Mouse (Mus musculus): ENCODE measurements around the gene Klhl36. TPM values are rescaled to one million over a fixed set of nuclear protein-coding genes. Genes with fewer than 3 reads are reported as not detected.

The Klhl36 gene
- total RNA-seq (2014; fragmentation: Nextera tagmentation) = 2.5 and 5.3 TPM in 2 replicates
- total RNA-seq (2017) = 3.5 and 6.7 TPM in 2 replicates

- ATAC-seq (replicated peaks; ENCODE audit: poor library complexity, severe bottlenecking) = peak; percentile 92
These were observed at the start of gene Klhl36 for GRCm38 (mm10) chr8:119861706-119862389. Klhl36 (plus strand) TSS chr8:119862266.

GRCm38 (mm10) chr8:119812650-119813431 lies 49.2 kb upstream of the Klhl36 start:
- peak; percentile 83 for ATAC-seq (replicated peaks; ENCODE audit: poor library complexity, severe bottlenecking)

- no peak for ATAC-seq (replicated peaks; ENCODE audit: poor library complexity, severe bottlenecking)
These were observed 45.8 kb upstream of the Klhl36 start for GRCm38 (mm10) chr8:119816219-119816618.

GRCm38 (mm10) chr8:119817446-119817845 lies 44.6 kb upstream of the Klhl36 start:
- ATAC-seq (replicated peaks; ENCODE audit: poor library complexity, severe bottlenecking) = no peak

GRCm38 (mm10) chr8:119819316-119819715 lies 42.8 kb upstream of the Klhl36 start:
- ATAC-seq (replicated peaks; ENCODE audit: poor library complexity, severe bottlenecking) = no peak

GRCm38 (mm10) chr8:119819976-119820375 lies 42.1 kb upstream of the Klhl36 start:
- no peak for ATAC-seq (replicated peaks; ENCODE audit: poor library complexity, severe bottlenecking)

- no peak for ATAC-seq (replicated peaks; ENCODE audit: poor library complexity, severe bottlenecking)
These were observed 40.4 kb upstream of the Klhl36 start for GRCm38 (mm10) chr8:119821691-119822090.

- no peak for ATAC-seq (replicated peaks; ENCODE audit: poor library complexity, severe bottlenecking)
These were observed 38.8 kb upstream of the Klhl36 start for GRCm38 (mm10) chr8:119823278-119823677.

GRCm38 (mm10) chr8:119824100-119824499 lies 38.0 kb upstream of the Klhl36 start:
- ATAC-seq (replicated peaks; ENCODE audit: poor library complexity, severe bottlenecking) = 0 out of 2 replicates have a peak, but pooled peaks have one; percentile 7

- no peak for ATAC-seq (replicated peaks; ENCODE audit: poor library complexity, severe bottlenecking)
These were observed 37.2 kb upstream of the Klhl36 start for GRCm38 (mm10) chr8:119824809-119825273.

- peak; percentile 60 for ATAC-seq (replicated peaks; ENCODE audit: poor library complexity, severe bottlenecking)
These were observed 35.9 kb upstream of the Klhl36 start for GRCm38 (mm10) chr8:119825950-119826730.

GRCm38 (mm10) chr8:119826982-119827381 lies 35.1 kb upstream of the Klhl36 start:
- ATAC-seq (replicated peaks; ENCODE audit: poor library complexity, severe bottlenecking) = peak; percentile 23

- peak; percentile 20 for ATAC-seq (replicated peaks; ENCODE audit: poor library complexity, severe bottlenecking)
These were observed 34.3 kb upstream of the Klhl36 start for GRCm38 (mm10) chr8:119827721-119828153.

GRCm38 (mm10) chr8:119829015-119829414 lies 33.1 kb upstream of the Klhl36 start:
- ATAC-seq (replicated peaks; ENCODE audit: poor library complexity, severe bottlenecking) = no peak

GRCm38 (mm10) chr8:119829420-119829819 lies 32.6 kb upstream of the Klhl36 start:
- ATAC-seq (replicated peaks; ENCODE audit: poor library complexity, severe bottlenecking) = no peak

- ATAC-seq (replicated peaks; ENCODE audit: poor library complexity, severe bottlenecking) = no peak
These were observed 32.0 kb upstream of the Klhl36 start for GRCm38 (mm10) chr8:119829870-119830580.

GRCm38 (mm10) chr8:119830589-119830988 lies 31.5 kb upstream of the Klhl36 start:
- peak; percentile 23 for ATAC-seq (replicated peaks; ENCODE audit: poor library complexity, severe bottlenecking)

GRCm38 (mm10) chr8:119831336-119831995 lies 30.6 kb upstream of the Klhl36 start:
- no peak for ATAC-seq (replicated peaks; ENCODE audit: poor library complexity, severe bottlenecking)

GRCm38 (mm10) chr8:119832101-119832617 lies 29.9 kb upstream of the Klhl36 start:
- ATAC-seq (replicated peaks; ENCODE audit: poor library complexity, severe bottlenecking) = no peak

Data from granulocyte monocyte progenitor cell, adult 5-6 weeks (primary cell).